Mouse (Mus musculus) CH12.LX (cell line): ENCODE results near the gene Cep57l1. TPM values are rescaled to one million over a fixed set of nuclear protein-coding genes. Genes with fewer than 3 reads are reported as not detected.
A peak's percentile ranks its signal among the peaks of the same experiment; 100 is the strongest.
"Not testable (repeated sequence)": the region's sequence is repeated elsewhere in the genome, so short reads cannot be mapped to it uniquely, and the experiment has no call there.

ENCODE experiments used
- DNase-seq: peaks from one replicate; pipeline ENCODE4 v3.0.0-alpha.2; 2013; ENCODE audit errors: extremely low read depth
- H3K27ac ChIP-seq: 2 replicates; pipeline ENCODE4 v1.5.1; 2012; ENCODE audit warnings: low read depth, mild to moderate bottlenecking, control low read depth, moderate library complexity; ENCODE audit not compliant: insufficient read depth
- H3K27me3 ChIP-seq: replicated peaks from 2 replicates; pipeline ENCODE3; 2012; ENCODE audit warnings: inconsistent platforms
- H3K36me3 ChIP-seq, 2 experiments: replicated peaks in 1 of 2; 2 replicates each; pipeline versions ENCODE3 to v1.6.1; 2012; ENCODE audit warnings: inconsistent platforms in 1 of 2, low read length in 1 of 2, mild to moderate bottlenecking in 1 of 2, mixed read lengths in 1 of 2, moderate library complexity in 1 of 2; ENCODE audit not compliant: control insufficient read depth in 1 of 2, insufficient read depth in 1 of 2
- H3K4me1 ChIP-seq, 2 experiments: 2 replicates each; pipeline ENCODE4 v1.6.1; 2012; ENCODE audit warnings: inconsistent platforms in 1 of 2, moderate library complexity in 1 of 2; ENCODE audit not compliant: insufficient read depth in 2 of 2, control insufficient read depth in 1 of 2
- H3K4me2 ChIP-seq: 2 replicates; pipeline ENCODE4 v1.6.1; 2012; ENCODE audit warnings: low read depth, mild to moderate bottlenecking, control low read depth; ENCODE audit not compliant: poor library complexity, insufficient read depth, severe bottlenecking
- H3K4me3 ChIP-seq, 3 experiments: fragments of 150-350 bp in 1 of 3; sonication (generic) in 1 of 3; replicated peaks in 1 of 3; 2 replicates each; pipeline versions ENCODE3 to v1.5.1; 2011 to 2012; ENCODE audit warnings: low read depth in 2 of 3, low read length in 2 of 3, mild to moderate bottlenecking in 2 of 3, moderate library complexity in 2 of 3, control low read depth in 1 of 3, improper control_type of control experiment in 1 of 3, inconsistent platforms in 1 of 3, mixed read lengths in 1 of 3; ENCODE audit not compliant: poor library complexity in 1 of 3
- H3K79me2 ChIP-seq: replicated peaks from 2 replicates; pipeline ENCODE4 v1.6.1; 2012; ENCODE audit warnings: mild to moderate bottlenecking, moderate library complexity; ENCODE audit not compliant: control insufficient read depth, poor library complexity, insufficient read depth, severe bottlenecking; ENCODE audit errors: extremely low read depth
- H3K9ac ChIP-seq: 2 replicates; pipeline ENCODE4 v1.6.1; 2012; ENCODE audit warnings: low read depth, mild to moderate bottlenecking, control low read depth, moderate library complexity; ENCODE audit not compliant: insufficient read depth
- H3K9me3 ChIP-seq: replicated peaks from 2 replicates; pipeline ENCODE3; 2012; ENCODE audit warnings: low read length, inconsistent platforms, mixed read lengths
- BHLHE40 ChIP-seq: IDR thresholded peaks from 2 replicates; pipeline ENCODE4 v1.6.1; 2011; ENCODE audit warnings: mild to moderate bottlenecking, low read depth, low read length, improper control_type of control experiment
- CHD2 ChIP-seq: IDR thresholded peaks from 2 replicates; pipeline ENCODE4 v1.6.1; 2011; ENCODE audit warnings: low read length, improper control_type of control experiment
- CTCF ChIP-seq, 2 experiments: IDR thresholded peaks in 1 of 2; conservative IDR thresholded peaks in 1 of 2; 2 replicates each; pipeline ENCODE4 v1.5.1; 2011 to 2012; ENCODE audit warnings: low read depth in 2 of 2, low read length in 2 of 2, improper control_type of control experiment in 1 of 2, inconsistent platforms in 1 of 2, mild to moderate bottlenecking in 1 of 2, moderate library complexity in 1 of 2
- E2F4 ChIP-seq: IDR thresholded peaks from 2 replicates; pipeline ENCODE4 v1.6.1; 2011; ENCODE audit warnings: low read depth, low read length, improper control_type of control experiment; ENCODE audit not compliant: insufficient replicate concordance
- ETS1 ChIP-seq: conservative IDR thresholded peaks from 2 replicates; pipeline ENCODE4 v1.6.1; 2012; ENCODE audit warnings: low read depth, mild to moderate bottlenecking, inconsistent platforms, low read length, improper control_type of control experiment, moderate library complexity
- GABPA ChIP-seq: IDR thresholded peaks from 2 replicates; pipeline ENCODE4 v1.6.1; 2012; ENCODE audit warnings: low read depth, low read length, improper control_type of control experiment, inconsistent platforms; ENCODE audit not compliant: insufficient replicate concordance
- JUN ChIP-seq: IDR thresholded peaks from 2 replicates; pipeline ENCODE4 v1.6.1; 2011; ENCODE audit warnings: low read depth, mild to moderate bottlenecking, low read length, improper control_type of control experiment, moderate library complexity; ENCODE audit not compliant: insufficient read depth
- KAT2A ChIP-seq: IDR thresholded peaks from 2 replicates; pipeline ENCODE4 v1.6.1; 2012; ENCODE audit warnings: low read length, improper control_type of control experiment, inconsistent platforms; ENCODE audit not compliant: insufficient replicate concordance
- MEF2A ChIP-seq: IDR thresholded peaks from 2 replicates; pipeline ENCODE4 v1.6.1; 2014; ENCODE audit warnings: low read depth, mild to moderate bottlenecking, inconsistent platforms, low read length, improper control_type of control experiment, borderline replicate concordance
- MYC ChIP-seq: IDR thresholded peaks from 2 replicates; pipeline ENCODE4 v1.6.1; 2011; ENCODE audit warnings: low read depth, mild to moderate bottlenecking, improper control_type of control experiment, low read length
- PAX5 ChIP-seq: IDR thresholded peaks from 2 replicates; pipeline ENCODE4 v1.6.1; 2012; ENCODE audit warnings: low read length, inconsistent platforms, mixed read lengths
- POLR2A ChIP-seq: IDR thresholded peaks from 2 replicates; pipeline ENCODE4 v1.6.1; 2011; ENCODE audit warnings: low read depth, mild to moderate bottlenecking, improper control_type of control experiment, low read length
- POLR2AphosphoS2 ChIP-seq: IDR thresholded peaks from 2 replicates; pipeline ENCODE4 v1.6.1; 2011; ENCODE audit warnings: low read depth, low read length, improper control_type of control experiment
- RAD21 ChIP-seq: IDR thresholded peaks from 2 replicates; pipeline ENCODE4 v1.6.1; 2011; ENCODE audit warnings: low read depth, mild to moderate bottlenecking, low read length, improper control_type of control experiment, moderate library complexity
- SIN3A ChIP-seq: IDR thresholded peaks from 2 replicates; pipeline ENCODE4 v1.6.1; 2012; ENCODE audit warnings: low read length, improper control_type of control experiment, inconsistent platforms
- TCF12 ChIP-seq: IDR thresholded peaks from 2 replicates; pipeline ENCODE4 v1.6.1; 2014; ENCODE audit warnings: low read depth, mild to moderate bottlenecking, inconsistent platforms, low read length, improper control_type of control experiment
- UBTF ChIP-seq: IDR thresholded peaks from 2 replicates; pipeline ENCODE4 v1.6.1; 2012; ENCODE audit warnings: low read depth, mild to moderate bottlenecking, inconsistent platforms, low read length, improper control_type of control experiment, moderate library complexity
- USF1 ChIP-seq: IDR thresholded peaks from 2 replicates; pipeline ENCODE4 v1.6.1; 2014; ENCODE audit warnings: low read depth, mild to moderate bottlenecking, inconsistent platforms, low read length, improper control_type of control experiment
- USF2 ChIP-seq: conservative IDR thresholded peaks from 2 replicates; pipeline ENCODE4 v1.6.1; 2011; ENCODE audit warnings: low read depth, low read length, improper control_type of control experiment
- ZMIZ1 ChIP-seq: IDR thresholded peaks from 2 replicates; pipeline ENCODE4 v1.6.1; 2012; ENCODE audit warnings: low read depth, mild to moderate bottlenecking, inconsistent platforms, low read length, improper control_type of control experiment
- ZNF384 ChIP-seq: IDR thresholded peaks from 2 replicates; pipeline ENCODE4 v1.6.1; 2012; ENCODE audit warnings: low read depth, low read length, improper control_type of control experiment, inconsistent platforms
- dilution Hi-C: fragments of 300-500 bp; cut with MboI; formaldehyde crosslinking; loops from 2 replicates; pipeline ENCODE4 v1.14.3; 2020; ENCODE audit warnings: low sequenced_read_pairs; ENCODE audit not compliant: extremely low pct_unique_long_range_greater_than_20kb, extremely low pct_ligation_motif_present
- in situ Hi-C: fragments of 300-500 bp; cut with MboI; formaldehyde crosslinking; loops from 3 replicates; pipeline ENCODE4 v1.14.3; 2019; ENCODE audit warnings: low sequenced_read_pairs, low pct_ligation_motif_present, low pct_unique_long_range_greater_than_20kb, mixed read lengths
- polyA plus RNA-seq: library from polyadenylated mRNA; unstranded; fragments of >175 nt; gene quantifications from 2 replicates; pipeline ENCODE4 v1.2.1, GENCODE M21; 2012; ENCODE audit warnings: low read depth; ENCODE audit not compliant: insufficient read length
- total RNA-seq, 2 experiments: library from RNA; depleted of rRNA; stranded (reverse); fragments of 300-350 nt in 1 of 2; fragments of >200 nt in 1 of 2; gene quantifications; 2 replicates each; pipeline ENCODE4 v1.2.3; 2012 to 2014

Gene Cep57l1
- total and polyA plus RNA-seq, 3 experiments, result 14.1 to 28.1 (median 19.4) TPM

GRCm38 (mm10) chr10:41823916-41824315 lies 14.2 kb upstream of the Cep57l1 start:
- no peaks in the 10 kb centered on the region for H3K36me3 ChIP-seq
- no peaks in the 10 kb centered on the region for H3K9me3 ChIP-seq
- in situ Hi-C loops, result loop anchor here (25.0 kb wide), 1 partner anchor 312 kb away; the partner anchor contains the start of gene Cd164
- no peak overlapping the region for H3K9ac ChIP-seq
- no peaks in the 10 kb centered on the region; the same call in none of the 2 replicates for H3K79me2 ChIP-seq
- no peak overlapping the region for H3K4me3 ChIP-seq
- dilution Hi-C loops, result no loop called here
- peaks cover 0 to 75% of the 10 kb centered on the region in 2 experiments; a peak in 3 of 4 replicates for H3K4me1 ChIP-seq
- no peak overlapping the region for H3K27ac ChIP-seq
- TF ChIP-seq ETS1, result no peak
- no peak for TF ChIP-seq TCF12
- no peak for TF ChIP-seq E2F4
- TF ChIP-seq POLR2AphosphoS2, result no peak
- TF ChIP-seq PAX5, result no peak
- TF ChIP-seq MYC, result no peak
- TF ChIP-seq USF1, result no peak
- TF ChIP-seq JUN, result no peak
- no peak for TF ChIP-seq RAD21
- no peak for TF ChIP-seq MEF2A
- TF ChIP-seq GABPA, result no peak
- TF ChIP-seq UBTF, result no peak
- no peak for TF ChIP-seq SIN3A
- no peak for TF ChIP-seq KAT2A
- no peak for TF ChIP-seq POLR2A
- no peak for TF ChIP-seq BHLHE40
- no peak for TF ChIP-seq CHD2
- TF ChIP-seq CTCF (conservative IDR thresholded peaks at IDR 0.05 in 1 of 2, IDR thresholded peaks at IDR 0.05 in 1 of 2; ENCODE audit: low read depth in 2 of 2, low read length in 2 of 2), result no peak
- no peak for TF ChIP-seq ZMIZ1
- no peak for TF ChIP-seq USF2
- H3K4me2 ChIP-seq, result no peak overlapping the region
- no peaks in the 10 kb centered on the region for H3K27me3 ChIP-seq
- DNase-seq, result no peak

GRCm38 (mm10) chr10:41823282-41823675 lies 13.6 kb upstream of the Cep57l1 start:
- dilution Hi-C loops, H3K4me2 ChIP-seq, H3K27me3 ChIP-seq, H3K27ac ChIP-seq, H3K36me3 ChIP-seq, H3K9ac ChIP-seq, DNase-seq, H3K79me2 ChIP-seq, H3K9me3 ChIP-seq: not testable (repeated sequence)
- peaks cover 0 to 74% of the 10 kb centered on the region in 2 experiments; a peak in 3 of 4 replicates for H3K4me1 ChIP-seq
- in situ Hi-C loops, result loop anchor here (25.0 kb wide), 1 partner anchor 311 kb away; the partner anchor contains the start of gene Cd164
- peak; percentile 72 for TF ChIP-seq ZNF384
- TF ChIP-seq, all 38 proteins: peak for 1; not testable (repeated sequence) for 37
- not testable (repeated sequence) for H3K4me3 ChIP-seq
